Mouse (Mus musculus) kidney, postnatal 0 days (tissue): ENCODE data around the gene Prdm10. TPM values are rescaled to one million over a fixed set of nuclear protein-coding genes. Genes with fewer than 3 reads are reported as not detected.

ENCODE experiments used
- ATAC-seq: fragments of 200-750 bp; cut with Nextera tagmentation; replicated peaks from 2 replicates; pipeline ENCODE4 v1.8.0; 2017; ENCODE audit warnings: low read depth, moderate number of reproducible peaks, moderate TSS enrichment, moderate library complexity; ENCODE audit not compliant: low FRiP score
- DNase-seq: peaks from one replicate; pipeline ENCODE4 v3.0.0-alpha.2; 2016; ENCODE audit warnings: low spot score
- H3K27ac ChIP-seq: fragments of 300-500 bp; sonication (generic); 2 replicates; pipeline ENCODE4 v1.5.1; 2014; ENCODE audit warnings: mild to moderate bottlenecking
- H3K27me3 ChIP-seq: fragments of 300-500 bp; sonication (generic); 2 replicates; pipeline ENCODE4 v1.6.1; 2014; ENCODE audit warnings: low read length, mixed read lengths; ENCODE audit not compliant: insufficient read depth
- H3K36me3 ChIP-seq: fragments of 300-500 bp; sonication (generic); 2 replicates; pipeline ENCODE4 v1.6.1; 2014; ENCODE audit warnings: low read length, mixed read lengths; ENCODE audit not compliant: insufficient read depth
- H3K4me1 ChIP-seq: fragments of 300-500 bp; sonication (generic); replicated peaks from 2 replicates; pipeline ENCODE4 v1.6.1; 2014; ENCODE audit warnings: antibody characterized with exemption, low read length, mixed read lengths; ENCODE audit not compliant: insufficient read depth
- H3K4me2 ChIP-seq: fragments of 300-500 bp; sonication (generic); 2 replicates; pipeline ENCODE4 v1.6.1; 2014; ENCODE audit warnings: mild to moderate bottlenecking, low read length, moderate library complexity, mixed read lengths
- H3K4me3 ChIP-seq: fragments of 300-500 bp; sonication (generic); replicated peaks from 2 replicates; pipeline ENCODE4 v1.5.1; 2014; ENCODE audit warnings: low read depth, low read length
- H3K9ac ChIP-seq: fragments of 300-500 bp; sonication (generic); 2 replicates; pipeline ENCODE4 v1.6.1; 2014; ENCODE audit warnings: low read depth, low read length
- H3K9me3 ChIP-seq: fragments of 300-500 bp; sonication (generic); replicated peaks from 2 replicates; pipeline ENCODE4 v1.6.1; 2016; ENCODE audit warnings: low read length, inconsistent platforms, mixed read lengths
- CTCF ChIP-seq: IDR thresholded peaks from 2 replicates; pipeline ENCODE4 v1.5.1; 2016; ENCODE audit warnings: antibody characterized with exemption, low read depth, mild to moderate bottlenecking, moderate library complexity
- WGBS: fragments of 180-500 bp; shearing (Covaris S2); extraction: QIAGEN DNeasy Blood & Tissue Kit; methylation state at CpG from one replicate; pipeline ENCODE4 v1.1.7; 2014; 5-methylcytosine and 5-hydroxymethylcytosine counted together
- polyA plus RNA-seq: library from polyadenylated mRNA; unstranded; fragments of >200 nt; fragmentation: Nextera tagmentation; extraction: Ambion mirVana; gene quantifications from 2 replicates; pipeline ENCODE4 v1.2.1, GENCODE M21; 2015

Prdm10 gene
- polyA plus RNA-seq, 1 experiment from 2014 or later, result 1.9 TPM

- no peak for TF ChIP-seq CTCF
- no peak for ATAC-seq
- no peak overlapping the region for H3K4me3 ChIP-seq
- no peak overlapping the region for H3K9ac ChIP-seq
- H3K9me3 ChIP-seq, result no peaks in the 10 kb centered on the region
- no peak for DNase-seq
- H3K4me1 ChIP-seq, result no peaks in the 10 kb centered on the region
- no peaks in the 10 kb centered on the region for H3K27me3 ChIP-seq
- 73% methylated on average over 8 of the region's 8 CpGs for WGBS
- H3K36me3 ChIP-seq, result no peaks in the 10 kb centered on the region
- no peak overlapping the region for H3K4me2 ChIP-seq
- H3K27ac ChIP-seq, result no peak overlapping the region
Measured at GRCm38 (mm10) chr9:31247447-31248220, 32.7 kb upstream of the Prdm10 start.

GRCm38 (mm10) chr9:31252182-31252799 is 28.0 kb upstream of the Prdm10 start:
- no peak for DNase-seq
- H3K4me1 ChIP-seq, result no peaks in the 10 kb centered on the region
- H3K27me3 ChIP-seq, result no peaks in the 10 kb centered on the region
- WGBS, result 70% methylated on average over 10 of the region's 10 CpGs
- TF ChIP-seq CTCF, result no peak
- no peak overlapping the region for H3K27ac ChIP-seq
- ATAC-seq, result no peak
- no peaks in the 10 kb centered on the region for H3K9me3 ChIP-seq
- H3K9ac ChIP-seq, result no peak overlapping the region
- no peaks in the 10 kb centered on the region for H3K36me3 ChIP-seq
- no peak overlapping the region for H3K4me2 ChIP-seq
- H3K4me3 ChIP-seq, result no peak overlapping the region

GRCm38 (mm10) chr9:31253311-31253734 is 27.0 kb upstream of the Prdm10 start:
- Histone ChIP-seq H3K36me3 (no peaks in the 10 kb centered on the region), H3K4me3 (no peak overlapping the region; the same call in 1 of the 2 replicates), H3K9me3 (no peaks in the 10 kb centered on the region), H3K4me2 (peak overlapping the region; percentile 37), H3K27me3 (no peaks in the 10 kb centered on the region), H3K27ac (peak overlapping the region; percentile 50), H3K4me1 (no peaks in the 10 kb centered on the region), H3K9ac (0 out of 2 replicates have a peak overlapping the region, but pooled peaks have one; percentile 27)
- ATAC-seq, result no peak
- 41% methylated on average over 10 of the region's 10 CpGs for WGBS
- peak; percentile 69 for DNase-seq
- no peak for TF ChIP-seq CTCF

- Histone ChIP-seq H3K4me1 (no peaks in the 10 kb centered on the region), H3K4me2 (0 out of 2 replicates have a peak overlapping the region, but pooled peaks have one; percentile 37), H3K27ac (peak overlapping the region; percentile 50), H3K36me3 (no peaks in the 10 kb centered on the region), H3K27me3 (no peaks in the 10 kb centered on the region), H3K4me3 (no peak overlapping the region), H3K9me3 (no peaks in the 10 kb centered on the region), H3K9ac (0 out of 2 replicates have a peak overlapping the region, but pooled peaks have one; percentile 27)
- TF ChIP-seq CTCF, result no peak
- DNase-seq (no peak), ATAC-seq (no peak)
- 62% methylated on average over 11 of the region's 11 CpGs for WGBS
Measured at GRCm38 (mm10) chr9:31253866-31254696, 26.3 kb upstream of the Prdm10 start.

GRCm38 (mm10) chr9:31254697-31255004 is 25.7 kb upstream of the Prdm10 start:
- 92% methylated on average over 7 of the region's 7 CpGs for WGBS
- no peak overlapping the region for H3K27ac ChIP-seq
- H3K9ac ChIP-seq, result no peak overlapping the region
- ATAC-seq (no peak), DNase-seq (no peak)
- no peaks in the 10 kb centered on the region for H3K4me1 ChIP-seq
- TF ChIP-seq CTCF, result no peak
- H3K36me3 ChIP-seq, result no peaks in the 10 kb centered on the region
- no peak overlapping the region for H3K4me3 ChIP-seq
- H3K4me2 ChIP-seq, result no peak overlapping the region
- no peaks in the 10 kb centered on the region for H3K9me3 ChIP-seq
- H3K27me3 ChIP-seq, result no peaks in the 10 kb centered on the region

- H3K4me1 ChIP-seq, result no peaks in the 10 kb centered on the region
- no peak overlapping the region for H3K4me3 ChIP-seq
- no peak overlapping the region for H3K27ac ChIP-seq
- no peaks in the 10 kb centered on the region for H3K36me3 ChIP-seq
- H3K9ac ChIP-seq, result no peak overlapping the region
- ATAC-seq (no peak), DNase-seq (no peak)
- no peaks in the 10 kb centered on the region for H3K9me3 ChIP-seq
- TF ChIP-seq CTCF, result no peak
- H3K27me3 ChIP-seq, result no peaks in the 10 kb centered on the region
- 87% methylated on average over 7 of the region's 7 CpGs for WGBS
- H3K4me2 ChIP-seq, result no peak overlapping the region
Measured at GRCm38 (mm10) chr9:31255953-31256352, 24.4 kb upstream of the Prdm10 start.
